Mouse (Mus musculus) kidney, adult 2 months (tissue): ENCODE measurements at regions not wholly inside any gene's neighbourhood (a gene's known extent, or its start where the extent isn't known, plus 50 kb on each side); places are given as distances from the start of the nearest gene placed in this dataset.
A peak's percentile ranks its signal among the peaks of the same experiment; 100 is the strongest.

Experiments used
- DNase-seq: peaks from one replicate; pipeline ENCODE4 v3.0.0; 2021
- H3K27ac ChIP-seq: fragments of 200-500 bp; 2 replicates; pipeline ENCODE4 v1.5.1; 2012; ENCODE audit warnings: low read depth, low read length, control low read depth, inconsistent platforms; ENCODE audit not compliant: insufficient read depth
- H3K27me3 ChIP-seq: fragments of 200-500 bp; replicated peaks from 2 replicates; pipeline ENCODE4 v1.6.1; 2012; ENCODE audit warnings: mild to moderate bottlenecking, moderate library complexity, low read length, inconsistent platforms; ENCODE audit not compliant: control insufficient read depth, insufficient read depth
- H3K36me3 ChIP-seq: fragments of 200-500 bp; 2 replicates; pipeline ENCODE4 v1.6.1; 2012; ENCODE audit warnings: mild to moderate bottlenecking, moderate library complexity, low read length, inconsistent platforms; ENCODE audit not compliant: control insufficient read depth, insufficient read depth
- H3K4me1 ChIP-seq: fragments of 200-500 bp; 2 replicates; pipeline ENCODE4 v1.6.1; 2011; ENCODE audit warnings: low read length; ENCODE audit not compliant: control insufficient read depth, insufficient read depth
- H3K4me3 ChIP-seq: fragments of 200-500 bp; 2 replicates; pipeline ENCODE4 v1.5.1; 2011; ENCODE audit warnings: mild to moderate bottlenecking, low read depth, low read length, control low read depth; ENCODE audit not compliant: insufficient read depth
- CTCF ChIP-seq: fragments of 200-500 bp; conservative IDR thresholded peaks from 2 replicates; pipeline ENCODE4 v1.5.1; 2011; ENCODE audit warnings: low read depth, mild to moderate bottlenecking, control low read depth, low read length, moderate library complexity, mixed read lengths; ENCODE audit not compliant: insufficient read depth, insufficient read length
- POLR2A ChIP-seq: fragments of 200-500 bp; IDR thresholded peaks from one replicate; pipeline ENCODE4 v1.6.1; 2011; ENCODE audit warnings: low read depth, low read length, control low read depth
- WGBS: fragments of 180-500 bp; shearing (Covaris S2); methylation state at CpG from one replicate; pipeline ENCODE4 v1.1.7; 2018; 5-methylcytosine and 5-hydroxymethylcytosine counted together

DNA sequence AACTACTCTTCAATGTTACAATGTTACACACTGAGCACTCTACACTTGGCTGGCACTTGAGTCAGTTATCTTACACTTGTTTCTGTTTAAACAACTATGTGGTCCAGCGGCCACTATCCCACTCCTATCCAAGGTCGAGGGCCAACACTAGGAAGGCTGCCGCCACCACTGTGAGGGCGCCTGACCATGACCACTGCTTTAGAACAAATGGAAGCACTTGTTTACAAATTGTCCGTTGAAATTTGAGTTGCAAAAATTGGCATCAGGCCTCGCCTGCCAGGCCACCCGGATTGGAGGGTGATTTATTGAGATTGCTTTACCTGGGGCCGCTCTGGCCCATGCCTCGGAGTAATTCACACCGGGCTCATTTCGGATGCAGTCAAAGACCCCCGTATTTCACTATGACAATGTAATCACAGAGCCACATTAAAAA, 83.5 kb upstream of the A530016L24Rik start:
- Histone ChIP-seq H3K27me3 (no peaks in the 10 kb centered on the region), H3K27ac (no peak overlapping the region), H3K4me3 (no peak overlapping the region), H3K36me3 (no peaks in the 10 kb centered on the region), H3K4me1 (no peaks in the 10 kb centered on the region)
- WGBS = 48% methylated on average over 12 of the region's 12 CpGs
- DNase-seq = no peak
- no peak for TF ChIP-seq CTCF
- TF ChIP-seq POLR2A = no peak

DNA sequence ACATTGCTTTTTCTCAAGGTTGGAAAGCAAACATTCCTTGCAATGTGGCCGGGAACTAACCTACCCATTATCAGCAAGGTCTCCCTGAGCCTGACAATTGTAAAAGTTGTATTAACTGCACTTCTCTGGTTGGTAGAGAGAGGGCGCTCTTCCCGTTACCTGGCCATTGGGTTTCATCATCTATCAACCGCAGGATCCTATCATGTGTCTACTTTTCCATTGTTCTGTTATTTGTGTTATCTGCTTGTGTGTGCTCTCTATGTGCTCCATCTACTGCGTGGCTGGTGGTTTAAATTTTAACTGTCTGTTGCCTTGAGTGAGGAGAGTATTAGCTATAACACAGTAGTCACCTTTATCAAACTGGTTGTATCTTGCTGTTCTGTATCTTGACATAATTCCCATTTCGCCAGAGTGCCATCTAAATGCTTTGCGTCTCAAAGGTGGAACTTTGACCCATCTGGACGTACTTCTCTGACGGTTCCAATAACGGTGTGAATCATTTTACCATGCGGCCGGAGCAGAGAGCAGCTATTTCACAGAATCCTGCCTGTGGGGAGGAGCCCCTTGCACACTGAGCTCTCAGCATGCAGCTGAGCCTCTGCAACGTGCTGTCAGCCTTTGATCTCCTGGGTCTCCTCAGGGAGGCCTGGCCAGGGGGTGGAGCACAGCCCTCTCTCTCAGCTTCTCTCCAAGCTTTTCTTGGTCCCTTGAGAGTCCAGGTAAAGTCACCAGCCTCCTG, 77.5 kb upstream of the A530016L24Rik start:
- Histone ChIP-seq H3K27ac (no peak overlapping the region), H3K4me3 (no peak overlapping the region), H3K36me3 (no peaks in the 10 kb centered on the region), H3K4me1 (no peaks in the 10 kb centered on the region; the same call in 1 of the 2 replicates), H3K27me3 (no peaks in the 10 kb centered on the region)
- TF ChIP-seq POLR2A = no peak
- peak; percentile 48 for TF ChIP-seq CTCF
- 11% methylated on average over 13 of the region's 13 CpGs for WGBS
- peak; percentile 2 for DNase-seq

DNA sequence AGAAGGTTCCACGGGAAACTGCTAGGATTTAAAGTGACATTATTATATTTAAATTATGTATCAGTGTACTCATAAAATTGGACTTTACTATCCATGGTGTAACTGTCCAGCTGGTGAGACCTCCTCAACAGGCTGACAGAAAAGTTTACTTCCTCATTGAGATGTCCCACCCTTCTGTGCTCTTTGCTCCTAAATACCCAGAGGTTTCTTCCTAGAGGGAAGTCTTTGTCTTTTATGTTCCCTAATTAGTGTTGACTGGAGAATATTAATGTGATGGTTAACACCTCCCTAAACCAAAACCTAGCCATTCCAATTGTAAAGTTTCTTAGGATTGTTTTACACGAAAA, 76.9 kb upstream of the A530016L24Rik start:
- Histone ChIP-seq H3K4me1 (no peaks in the 10 kb centered on the region; the same call in 1 of the 2 replicates), H3K36me3 (no peaks in the 10 kb centered on the region), H3K27me3 (no peaks in the 10 kb centered on the region), H3K4me3 (no peak overlapping the region), H3K27ac (no peak overlapping the region)
- no peak for DNase-seq
- TF ChIP-seq POLR2A = no peak
- TF ChIP-seq CTCF = no peak
- 47% methylated on average over 2 of the region's 2 CpGs for WGBS

DNA sequence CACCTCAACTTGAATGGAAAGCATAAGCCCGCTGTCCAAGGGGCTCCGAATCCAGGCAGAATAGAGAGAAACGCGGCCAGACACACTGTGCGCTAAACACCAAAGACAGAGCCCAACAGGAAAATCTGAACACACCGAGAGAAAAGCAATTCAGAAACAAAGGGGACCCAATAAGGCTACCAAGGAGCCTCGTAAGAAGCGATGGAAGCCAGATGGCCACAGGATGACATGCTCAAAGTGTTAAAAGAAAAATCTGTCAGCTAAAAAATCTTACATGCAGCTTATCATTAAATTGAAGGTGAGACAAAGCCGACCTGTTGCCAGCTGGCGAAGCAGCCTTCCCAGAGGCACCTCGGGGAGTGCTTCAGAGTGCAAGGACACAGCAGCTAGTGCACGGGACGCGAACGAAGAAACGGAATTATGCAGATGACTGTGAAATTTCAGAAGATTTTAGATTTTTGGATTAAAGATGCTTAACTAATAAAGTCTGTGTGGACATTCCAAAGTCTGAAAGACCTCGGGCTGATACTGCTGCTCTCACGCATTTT, 73.2 kb upstream of the A530016L24Rik start:
- 87% methylated on average over 18 of the region's 18 CpGs for WGBS
- H3K36me3 ChIP-seq = no peaks in the 10 kb centered on the region

DNA sequence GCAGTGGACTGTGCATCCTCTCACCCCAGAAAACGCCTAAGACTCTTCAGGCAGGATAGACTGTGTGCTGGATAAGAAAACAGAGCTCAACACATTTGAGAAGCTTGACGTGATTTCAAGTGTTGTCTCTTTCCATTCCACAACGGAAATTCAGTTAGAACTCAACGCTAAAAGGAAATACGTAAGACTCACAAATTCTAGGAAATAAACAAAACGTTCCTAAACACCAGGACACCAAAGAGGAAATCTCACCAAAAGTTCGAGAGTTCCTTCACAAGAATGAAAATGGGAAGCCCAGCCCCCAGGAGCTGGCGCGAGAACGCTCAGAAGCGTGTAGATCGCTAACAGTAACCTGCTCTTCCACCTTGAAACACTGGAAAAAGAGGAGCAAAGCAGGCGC, 72.7 kb upstream of the A530016L24Rik start:
- no peak for TF ChIP-seq POLR2A
- no peak for TF ChIP-seq CTCF
- Histone ChIP-seq H3K36me3 (no peaks in the 10 kb centered on the region), H3K27me3 (no peaks in the 10 kb centered on the region), H3K4me1 (no peaks in the 10 kb centered on the region), H3K4me3 (no peak overlapping the region), H3K27ac (no peak overlapping the region)
- DNase-seq = no peak
- WGBS = 66% methylated on average over 13 of the region's 13 CpGs

More for the DNA sequence above, 73.2 kb upstream of the A530016L24Rik start:
- DNase-seq = no peak
- no peaks in the 10 kb centered on the region; the same call in 1 of the 2 replicates for H3K4me1 ChIP-seq
- no peaks in the 10 kb centered on the region for H3K27me3 ChIP-seq
- TF ChIP-seq CTCF (no peak), POLR2A (no peak)
- no peak overlapping the region for H3K27ac ChIP-seq
- no peak overlapping the region for H3K4me3 ChIP-seq

DNA sequence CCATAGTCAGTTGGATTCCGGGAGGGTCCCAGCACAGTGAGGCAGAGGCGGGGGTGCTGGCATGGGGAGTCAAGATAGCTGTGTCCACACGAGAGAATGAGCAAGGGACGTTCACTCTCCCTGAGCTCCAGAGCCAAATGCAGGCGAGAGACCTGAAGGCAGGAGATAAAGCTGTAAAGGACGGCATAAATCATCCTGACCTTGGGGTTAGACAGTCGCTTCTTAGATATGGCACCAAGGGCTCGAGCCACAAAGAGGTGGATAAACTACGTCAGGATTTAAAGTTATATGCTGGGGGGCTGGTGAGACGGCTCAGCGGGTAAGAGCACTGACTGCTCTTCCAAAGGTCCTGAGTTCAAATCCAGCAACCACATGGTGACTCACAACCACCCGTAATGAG, 70.6 kb upstream of the A530016L24Rik start:
- H3K27ac ChIP-seq = no peak overlapping the region
- DNase-seq = no peak
- no peaks in the 10 kb centered on the region for H3K36me3 ChIP-seq
- H3K27me3 ChIP-seq = no peaks in the 10 kb centered on the region
- TF ChIP-seq CTCF (no peak), POLR2A (no peak)
- no peak overlapping the region for H3K4me3 ChIP-seq
- 45% methylated on average over 12 of the region's 12 CpGs for WGBS
- no peaks in the 10 kb centered on the region for H3K4me1 ChIP-seq

DNA sequence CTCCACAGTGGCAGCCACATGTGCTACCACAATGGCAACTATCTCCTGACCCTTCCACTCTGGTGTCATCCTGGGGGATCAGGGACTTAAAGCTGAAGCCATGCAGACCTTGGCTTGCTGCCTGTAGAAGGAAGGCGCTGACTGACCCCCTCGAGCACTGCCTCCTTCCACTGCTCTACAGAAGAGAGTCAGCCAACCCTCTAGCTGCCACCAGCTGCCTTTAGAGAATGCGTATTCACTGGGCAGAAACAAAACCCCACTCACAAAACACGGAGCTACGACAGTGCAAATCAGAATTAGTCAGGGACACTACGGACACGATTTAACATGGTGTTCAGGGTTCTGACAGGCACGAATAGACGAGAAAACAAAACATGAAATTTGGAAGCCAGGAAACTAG, 67.1 kb upstream of the A530016L24Rik start:
- 93% methylated on average over 9 of the region's 9 CpGs for WGBS

DNA sequence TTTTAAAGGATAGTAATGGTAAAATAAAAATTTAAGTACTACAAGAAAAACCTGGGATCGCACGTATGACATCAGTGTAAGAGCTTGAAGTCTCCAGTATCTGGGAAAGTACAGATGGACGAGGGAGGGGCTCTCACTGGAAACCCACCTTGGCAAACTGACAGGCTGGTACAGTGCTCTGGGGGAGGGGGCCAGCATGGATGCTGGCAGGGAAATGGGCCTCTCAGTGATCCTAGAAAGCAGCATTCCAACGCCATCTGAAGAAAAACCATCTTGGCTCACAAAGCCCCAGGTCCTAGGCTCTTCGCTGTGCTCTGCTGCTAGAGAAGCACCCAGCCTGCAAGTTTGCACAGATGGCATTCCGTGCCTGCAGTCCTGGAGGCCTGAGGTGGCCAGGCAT, 65.1 kb upstream of the A530016L24Rik start:
- H3K4me1 ChIP-seq = no peaks in the 10 kb centered on the region
- H3K36me3 ChIP-seq = no peaks in the 10 kb centered on the region
- no peak for DNase-seq
- 92% methylated on average over 6 of the region's 6 CpGs for WGBS
- H3K4me3 ChIP-seq = no peak overlapping the region
- no peak overlapping the region for H3K27ac ChIP-seq
- no peak for TF ChIP-seq CTCF
- TF ChIP-seq POLR2A = no peak
- H3K27me3 ChIP-seq = no peaks in the 10 kb centered on the region

More for the DNA sequence above, 67.1 kb upstream of the A530016L24Rik start:
- Histone ChIP-seq H3K27me3 (no peaks in the 10 kb centered on the region), H3K36me3 (no peaks in the 10 kb centered on the region), H3K4me3 (no peak overlapping the region), H3K4me1 (no peaks in the 10 kb centered on the region), H3K27ac (no peak overlapping the region)
- no peak for TF ChIP-seq CTCF
- DNase-seq = no peak
